Mouse (Mus musculus) stomach, postnatal 0 days (tissue): ENCODE results near the gene Prex1.

Experiments used
- CTCF ChIP-seq: IDR thresholded peaks from 2 replicates; pipeline ENCODE4 v1.5.1; 2016; ENCODE audit warnings: antibody characterized with exemption, low read depth, mild to moderate bottlenecking, moderate library complexity
- EP300 ChIP-seq: optimal IDR thresholded peaks from 2 replicates; pipeline ENCODE3; 2016; ENCODE audit warnings: antibody characterized with exemption

GRCm38 (mm10) chr2:166544575-166545251 lies 168.9 kb downstream of the Prex1 start:
- TF ChIP-seq EP300 (no peak), CTCF (peak; percentile 32)
